Mouse (Mus musculus) ES-E14 (cell line): ENCODE measurements around the gene Gnas.

Experiments used
- CHD2 ChIP-seq: IDR thresholded peaks from 2 replicates; pipeline ENCODE4 v1.6.1; 2014; ENCODE audit warnings: mild to moderate bottlenecking, low read depth, low read length, inconsistent platforms
- HCFC1 ChIP-seq: IDR thresholded peaks from 2 replicates; pipeline ENCODE4 v1.6.1; 2012; ENCODE audit warnings: low read length, inconsistent platforms, borderline replicate concordance; ENCODE audit not compliant: insufficient read depth
- MAFK ChIP-seq: IDR thresholded peaks from 2 replicates; pipeline ENCODE4 v1.6.1; 2014; ENCODE audit warnings: mild to moderate bottlenecking, low read depth, low read length, inconsistent platforms; ENCODE audit not compliant: insufficient read depth
- ZC3H11A ChIP-seq: IDR thresholded peaks from 2 replicates; pipeline ENCODE4 v1.6.1; 2012; ENCODE audit warnings: low read depth, mild to moderate bottlenecking, inconsistent platforms, low read length, borderline replicate concordance
- ZNF384 ChIP-seq: IDR thresholded peaks from 2 replicates; pipeline ENCODE4 v1.6.1; 2012; ENCODE audit warnings: low read depth, low read length, inconsistent platforms

DNA sequence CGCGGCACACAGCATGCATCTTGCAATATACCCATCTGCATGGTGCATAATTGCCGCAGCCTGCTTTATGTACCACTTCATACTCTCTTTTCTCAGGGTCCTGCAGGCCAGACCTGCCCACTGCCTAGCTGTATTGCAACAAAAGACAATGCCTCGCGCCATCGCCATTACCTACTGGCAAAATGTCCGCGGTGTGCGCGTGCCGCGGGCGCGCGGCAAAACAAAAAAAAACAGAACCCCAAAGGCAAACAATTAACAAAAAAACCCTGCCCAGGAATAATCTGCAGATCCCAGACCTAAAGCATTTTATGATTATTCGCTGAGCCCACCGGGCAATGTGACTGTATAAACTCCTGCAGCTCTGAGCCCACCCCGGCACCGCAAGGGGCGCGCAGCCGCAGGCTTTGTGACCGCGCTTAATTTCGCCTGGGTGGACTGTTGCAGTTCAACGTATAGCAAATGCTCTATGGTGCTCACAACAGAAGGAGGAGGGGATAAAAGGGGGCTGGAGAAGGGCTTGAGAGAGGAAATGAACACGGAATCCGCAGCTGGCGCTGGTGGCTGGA lies 11.9 kb downstream of the Gnas start:
- no peak for TF ChIP-seq ZC3H11A
- TF ChIP-seq ZNF384 = peak; percentile 50; the same call in 1 of the 2 replicates
- no peak for TF ChIP-seq MAFK
- TF ChIP-seq CHD2 = no peak
- TF ChIP-seq HCFC1 = no peak
